Mouse (Mus musculus): ENCODE measurements around the gene Hist1h2bh.

- TF ChIP-seq CTCF (IDR thresholded peaks at IDR 0.05; ENCODE audit: extremely low read depth, insufficient read length, insufficient replicate concordance, low read depth, low read length) (no peak), POLR2A (IDR thresholded peaks at IDR 0.05; ENCODE audit: low read depth, low read length) (no peak)
Measured at GRCm38 (mm10) chr13:23552962-23553361, 9.8 kb upstream of the Hist1h2bh start, which contains the start of gene Hist1h1d.
